Mouse (Mus musculus) regulatory T cell (primary cell): ENCODE measurements around the gene Txndc9.

Source experiments
- in situ Hi-C: fragments of 300-600 bp; cut with MboI, MseI; formaldehyde crosslinking; loops from one replicate; pipeline ENCODE4 v1.15.1; 2025; ENCODE audit warnings: high pct_unique_total_duplicates

Gene Txndc9

GRCm38 (mm10) chr1:37997867-37998266 is at the start of gene Txndc9, which contains the start of gene Eif5b:
Gene Txndc9, minus strand, starts transcription at chr1:37997893.
Gene Eif5b, plus strand, starts transcription at chr1:37998010.
- in situ Hi-C loops, result loop anchor here (10.0 kb wide), 1 partner anchor 1197 kb away; the partner anchor contains the start of gene Npas2

- in situ Hi-C loops, result no loop called here
Observed at GRCm38 (mm10) chr1:38038898-38039297, 41.2 kb upstream of the Txndc9 start.

GRCm38 (mm10) chr1:38037375-38037774 is 39.7 kb upstream of the Txndc9 start:
- in situ Hi-C loops, result no loop called here

- in situ Hi-C loops, result no loop called here
Observed at GRCm38 (mm10) chr1:38035521-38035920, 37.8 kb upstream of the Txndc9 start.

GRCm38 (mm10) chr1:38031391-38031790 is 33.7 kb upstream of the Txndc9 start:
- in situ Hi-C loops, result no loop called here

GRCm38 (mm10) chr1:38027301-38027700 is 29.6 kb upstream of the Txndc9 start:
- in situ Hi-C loops, result no loop called here

GRCm38 (mm10) chr1:38014551-38015203 is 17.0 kb upstream of the Txndc9 start:
- in situ Hi-C loops, result no loop called here

GRCm38 (mm10) chr1:38012509-38012908 is 14.8 kb upstream of the Txndc9 start:
- in situ Hi-C loops, result no loop called here

GRCm38 (mm10) chr1:38012104-38012503 is 14.4 kb upstream of the Txndc9 start:
- in situ Hi-C loops, result no loop called here

GRCm38 (mm10) chr1:38011647-38012046 is 14.0 kb upstream of the Txndc9 start:
- in situ Hi-C loops, result no loop called here

- in situ Hi-C loops, result no loop called here
Observed at GRCm38 (mm10) chr1:38006741-38007140, 9.0 kb upstream of the Txndc9 start.

- in situ Hi-C loops, result loop anchor here (5.0 kb wide), 1 partner anchor 106 kb away; no protein-coding TSS in a partner anchor
Observed at GRCm38 (mm10) chr1:38003046-38003445, 5.4 kb upstream of the Txndc9 start.

GRCm38 (mm10) chr1:38001956-38002355 is 4.3 kb upstream of the Txndc9 start:
- in situ Hi-C loops, result loop anchor here (5.0 kb wide), 1 partner anchor 105 kb away; no protein-coding TSS in a partner anchor

GRCm38 (mm10) chr1:38000844-38001243 is 3.2 kb upstream of the Txndc9 start:
- in situ Hi-C loops, result loop anchor here (5.0 kb wide), 1 partner anchor 104 kb away; no protein-coding TSS in a partner anchor

- in situ Hi-C loops, result loop anchor here (10.0 kb wide), 1 partner anchor 1195 kb away; the partner anchor contains the start of gene Npas2
Observed at GRCm38 (mm10) chr1:37999552-37999951, 1.9 kb upstream of the Txndc9 start.

- in situ Hi-C loops, result loop anchor here (10.0 kb wide), 1 partner anchor 1196 kb away; the partner anchor contains the start of gene Npas2
Observed at GRCm38 (mm10) chr1:37998371-37999199, 892 bp upstream of the Txndc9 start.

- in situ Hi-C loops, result loop anchor here (10.0 kb wide), 1 partner anchor 1198 kb away; the partner anchor contains the start of gene Npas2
Observed at GRCm38 (mm10) chr1:37996877-37997484, 712 bp downstream of the Txndc9 start.

- in situ Hi-C loops, result loop anchor here (10.0 kb wide), 1 partner anchor 1199 kb away; the partner anchor contains the start of gene Npas2
Observed at GRCm38 (mm10) chr1:37996226-37996625, 1.5 kb downstream of the Txndc9 start.

- in situ Hi-C loops, result loop anchor here (10.0 kb wide), 1 partner anchor 1977 kb away; no protein-coding TSS in a partner anchor
Observed at GRCm38 (mm10) chr1:37987856-37988255, 9.8 kb downstream of the Txndc9 start.

- in situ Hi-C loops, result loop anchor here (10.0 kb wide), 1 partner anchor 1979 kb away; no protein-coding TSS in a partner anchor
Observed at GRCm38 (mm10) chr1:37985764-37986323, 11.8 kb downstream of the Txndc9 start.

GRCm38 (mm10) chr1:37984326-37984725 is 13.4 kb downstream of the Txndc9 start:
- in situ Hi-C loops, result loop anchor here (10.0 kb wide), 1 partner anchor 1980 kb away; no protein-coding TSS in a partner anchor
